Mouse (Mus musculus) duodenum, adult 2 months (tissue): ENCODE data around the gene Tnrc6a. TPM values are rescaled to one million over a fixed set of nuclear protein-coding genes. Genes with fewer than 3 reads are reported as not detected.

Experiments
- polyA plus RNA-seq: library from polyadenylated mRNA; depleted of rRNA; stranded (reverse); fragments of >200 nt; gene quantifications from 2 replicates; pipeline ENCODE4 v1.2.3, GENCODE M21; 2012; ENCODE audit warnings: low replicate concordance; rRNA removed

Tnrc6a gene
- 15.6 and 24.8 TPM in 2 replicates for polyA plus RNA-seq

DNA sequence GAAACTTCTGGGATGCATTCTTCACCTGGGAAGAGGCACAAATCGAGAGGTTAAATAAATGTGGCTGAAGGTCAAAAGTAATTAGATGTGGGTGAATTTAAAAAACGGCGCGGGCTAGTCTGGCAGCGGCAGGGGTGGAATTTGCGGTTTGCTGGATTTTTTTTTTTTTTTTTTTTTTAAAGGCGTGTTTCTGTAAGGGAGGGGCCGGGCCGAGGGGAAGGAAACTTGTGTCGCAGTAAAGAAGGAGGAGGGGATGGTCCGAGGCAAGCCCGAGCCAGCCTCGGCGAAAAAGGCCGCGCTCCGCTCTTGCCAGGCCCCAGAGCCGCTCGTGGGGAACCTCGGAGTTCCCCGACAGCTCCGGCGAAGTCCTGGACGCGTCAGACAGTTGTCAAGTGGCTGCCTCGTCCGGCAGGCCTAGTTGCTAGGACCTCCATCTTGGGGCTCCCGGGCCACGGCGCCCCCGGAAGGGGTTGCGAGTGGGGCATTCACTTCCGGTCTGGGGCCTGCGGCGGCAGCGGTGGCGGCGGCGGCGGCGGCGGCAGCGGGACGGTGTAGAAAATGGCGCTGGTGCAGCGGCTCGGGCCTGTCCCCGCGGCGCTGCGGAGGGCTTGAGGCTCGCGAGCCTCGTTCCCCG lies at the start of gene Tnrc6a:
Gene Tnrc6a, plus strand, starts transcription at position 221 of the 634 bp plus-strand sequence.

DNA sequence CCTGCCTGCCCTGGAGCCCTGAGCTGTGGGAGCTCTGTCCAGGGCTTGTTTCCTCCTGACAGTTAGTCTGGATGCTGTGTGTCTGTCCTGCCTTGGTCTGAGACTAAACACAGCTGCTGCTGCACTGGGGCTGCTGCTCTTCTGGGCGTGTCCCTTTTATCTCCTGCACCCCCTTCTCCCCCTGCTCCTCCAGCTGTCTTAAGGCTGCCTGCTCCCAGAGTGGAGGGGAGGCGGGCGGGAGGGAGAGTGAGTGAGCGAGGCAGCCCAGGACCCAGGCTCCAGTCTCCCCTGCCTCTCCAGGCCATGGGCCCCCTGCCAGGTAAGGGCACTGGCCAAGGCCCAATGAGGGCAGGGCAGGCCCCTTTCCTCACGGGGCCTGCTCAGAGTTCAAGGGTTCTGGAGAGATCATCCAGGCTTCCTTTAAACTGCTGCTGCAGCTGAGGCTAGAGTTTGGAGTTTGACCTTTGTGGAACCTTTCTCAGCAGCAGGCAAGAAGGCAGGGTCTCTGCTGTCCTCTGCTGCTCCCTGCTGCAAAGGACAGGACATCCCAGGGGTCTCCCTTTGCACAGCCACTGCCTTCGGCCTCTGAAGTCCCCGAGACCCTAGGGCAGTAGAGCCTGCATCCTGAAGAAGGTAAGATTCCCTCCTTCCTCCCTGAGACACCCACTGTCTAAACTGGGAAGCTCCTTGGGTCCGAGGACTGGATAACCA lies 90.8 kb downstream of the Tnrc6a start, which contains the start of gene Slc5a11:
Gene Slc5a11, plus strand, starts transcription at position 416 of the 711 bp plus-strand sequence.

Other genes with a start within 250 kb of the Tnrc6a start
- 1.8 and 3.4 TPM in 2 replicates for gene Rbbp6, start 158.2 kb upstream of the Tnrc6a start, polyA plus RNA-seq
- gene Slc5a11, start 90.9 kb downstream of the Tnrc6a start, polyA plus RNA-seq: 73.0 and 275 TPM in 2 replicates
- 22.8 and 24.5 TPM in 2 replicates for gene Lcmt1, start 245.9 kb downstream of the Tnrc6a start, polyA plus RNA-seq
- gene Arhgap17, start 246.0 kb downstream of the Tnrc6a start, polyA plus RNA-seq: 38.7 and 41.4 TPM in 2 replicates